Mouse (Mus musculus) CH12.LX (cell line): ENCODE measurements at regions not wholly inside any gene's neighbourhood (a gene's known extent, or its start where the extent isn't known, plus 50 kb on each side); places are given as distances from the start of the nearest gene placed in this dataset.

Source experiments
- CTCF ChIP-seq, 2 experiments: IDR thresholded peaks in 1 of 2; conservative IDR thresholded peaks in 1 of 2; 2 replicates each; pipeline ENCODE4 v1.5.1; 2011 to 2012; ENCODE audit warnings: low read depth in 2 of 2, low read length in 2 of 2, improper control_type of control experiment in 1 of 2, inconsistent platforms in 1 of 2, mild to moderate bottlenecking in 1 of 2, moderate library complexity in 1 of 2
- HCFC1 ChIP-seq: IDR thresholded peaks from 2 replicates; pipeline ENCODE4 v1.6.1; 2012; ENCODE audit warnings: low read depth, mild to moderate bottlenecking, inconsistent platforms, low read length, improper control_type of control experiment
- MYC ChIP-seq: IDR thresholded peaks from 2 replicates; pipeline ENCODE4 v1.6.1; 2011; ENCODE audit warnings: low read depth, mild to moderate bottlenecking, improper control_type of control experiment, low read length
- POLR2A ChIP-seq: IDR thresholded peaks from 2 replicates; pipeline ENCODE4 v1.6.1; 2011; ENCODE audit warnings: low read depth, mild to moderate bottlenecking, improper control_type of control experiment, low read length

DNA sequence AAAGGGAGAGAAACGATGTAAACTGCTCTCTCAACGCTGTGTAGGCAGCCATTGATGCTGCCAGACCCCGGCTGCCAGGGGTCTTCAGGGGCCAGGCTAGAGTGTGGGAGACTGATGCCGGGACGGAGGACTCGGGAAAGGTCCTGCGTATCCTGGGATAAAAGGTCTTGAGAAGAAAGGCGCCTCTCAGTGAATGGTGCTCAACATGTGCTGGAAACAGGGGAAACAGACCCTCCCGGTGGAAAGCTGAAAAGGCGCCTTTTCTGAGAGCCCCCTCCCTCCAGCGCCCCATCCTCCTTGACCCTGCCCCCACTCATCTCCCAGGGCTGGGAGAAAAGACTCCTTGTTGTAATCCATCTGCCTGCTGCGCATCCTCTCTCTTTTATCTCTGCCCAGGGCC lies 101.1 kb upstream of the Lrig1 start:
- no peak for TF ChIP-seq CTCF (conservative IDR thresholded peaks at IDR 0.05 in 1 of 2, IDR thresholded peaks at IDR 0.05 in 1 of 2; ENCODE audit: low read depth in 2 of 2, low read length in 2 of 2)
- no peak for TF ChIP-seq POLR2A
- TF ChIP-seq HCFC1 = no peak
- no peak for TF ChIP-seq MYC
